Mouse (Mus musculus): ENCODE measurements around the gene Dync2h1. TPM values are rescaled to one million over a fixed set of nuclear protein-coding genes. Genes with fewer than 3 reads are reported as not detected.

Gene Dync2h1
- polyA plus RNA-seq, 1 experiment from 2014 or later = 12.6 TPM

DNA sequence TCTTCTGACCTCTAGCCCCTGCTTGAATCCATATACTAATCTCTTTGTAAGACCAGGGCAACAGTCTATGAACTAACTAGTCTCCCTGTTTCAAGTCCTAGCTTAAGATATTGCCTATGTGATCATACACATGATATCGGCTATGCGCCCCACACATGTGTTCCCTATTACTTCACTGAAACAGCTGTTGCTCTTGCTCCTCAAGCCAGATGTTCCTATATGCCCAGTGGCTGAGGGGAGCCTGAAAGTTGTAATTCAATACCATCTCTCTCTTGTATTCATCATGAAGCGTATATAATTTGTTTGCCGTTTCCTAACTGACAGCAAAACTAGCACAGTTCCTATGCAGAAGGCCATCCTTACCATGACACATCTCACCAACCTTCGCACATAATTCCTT lies 23.6 kb downstream of the Dync2h1 start:
- POLR2A ChIA-PET = no interaction called here
- CTCF ChIA-PET = interaction anchor here (1.2 to 1.4 kb wide), 2 partner anchors 11 to 18 kb away, joined by 3 to 7 read pairs; no protein-coding TSS in a partner anchor
- in situ Hi-C loops (cut with MboI; ENCODE audit: low pct_unique_long_range_greater_than_20kb) = no loop called here
- no peaks in the 10 kb centered on the region for H3K27me3 ChIP-seq
- no peak for TF ChIP-seq CTCF (IDR thresholded peaks at IDR 0.05)
- ATAC-seq (no peak), DNase-seq (ENCODE audit: low read depth, low spot score) (no peak)

DNA sequence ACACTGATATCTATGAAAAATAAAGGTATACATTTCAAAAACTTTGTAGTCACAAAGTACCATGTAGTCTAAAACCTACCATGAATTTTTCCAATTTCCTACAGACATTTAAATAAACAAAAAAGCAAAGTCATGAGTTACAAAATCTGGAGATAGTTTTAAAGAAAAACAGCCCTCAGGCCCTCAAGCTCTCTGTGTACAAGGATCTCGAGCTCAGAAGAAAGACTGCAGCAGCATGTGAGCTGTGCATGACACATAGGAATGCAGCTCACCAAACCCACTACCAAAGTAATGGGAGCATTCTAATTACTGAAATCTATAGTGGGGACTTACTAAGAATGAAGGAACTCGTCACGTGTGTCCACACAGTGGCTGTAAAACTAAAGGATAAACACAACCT lies 24.5 kb downstream of the Dync2h1 start:
- POLR2A ChIA-PET = interaction anchor here (1.0 kb wide), 1 partner anchor 582 kb away, joined by 4 read pairs; no protein-coding TSS in a partner anchor
- in situ Hi-C loops (cut with MboI; ENCODE audit: low pct_unique_long_range_greater_than_20kb) = no loop called here
- CTCF ChIA-PET = no interaction called here
- TF ChIP-seq CTCF (IDR thresholded peaks at IDR 0.05) = no peak
- ATAC-seq (no peak), DNase-seq (ENCODE audit: low read depth, low spot score) (no peak)
- no peaks in the 10 kb centered on the region for H3K27me3 ChIP-seq

DNA sequence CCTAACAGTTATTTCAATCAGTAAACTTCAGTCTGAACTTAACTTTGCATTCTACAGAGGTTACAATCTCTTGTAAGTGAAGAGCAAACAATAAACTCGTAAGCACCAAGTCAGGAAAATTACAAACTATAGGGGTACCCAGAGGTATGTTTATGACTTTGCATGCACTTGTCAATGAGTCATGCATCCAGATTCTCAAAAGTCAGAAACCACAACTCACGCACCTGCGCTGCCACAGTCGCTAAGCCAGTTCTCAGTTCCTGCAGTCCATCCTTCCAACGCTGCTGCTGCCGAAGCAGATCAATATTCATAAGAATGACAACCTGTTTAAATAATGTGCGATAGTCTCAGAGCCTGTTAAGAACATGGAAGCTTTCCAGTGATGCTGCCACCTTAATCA lies 25.6 kb downstream of the Dync2h1 start:
- no peak for TF ChIP-seq CTCF (IDR thresholded peaks at IDR 0.05)
- in situ Hi-C loops (cut with MboI; ENCODE audit: low pct_unique_long_range_greater_than_20kb) = no loop called here
- no peak for DNase-seq (ENCODE audit: low read depth, low spot score)
- no peak for ATAC-seq
- ChIA-PET CTCF (interaction anchor here (1.2 kb wide), 1 partner anchor 17 kb away, joined by 3 read pairs; no protein-coding TSS in a partner anchor), POLR2A (no interaction called here)
- no peaks in the 10 kb centered on the region for H3K27me3 ChIP-seq

DNA sequence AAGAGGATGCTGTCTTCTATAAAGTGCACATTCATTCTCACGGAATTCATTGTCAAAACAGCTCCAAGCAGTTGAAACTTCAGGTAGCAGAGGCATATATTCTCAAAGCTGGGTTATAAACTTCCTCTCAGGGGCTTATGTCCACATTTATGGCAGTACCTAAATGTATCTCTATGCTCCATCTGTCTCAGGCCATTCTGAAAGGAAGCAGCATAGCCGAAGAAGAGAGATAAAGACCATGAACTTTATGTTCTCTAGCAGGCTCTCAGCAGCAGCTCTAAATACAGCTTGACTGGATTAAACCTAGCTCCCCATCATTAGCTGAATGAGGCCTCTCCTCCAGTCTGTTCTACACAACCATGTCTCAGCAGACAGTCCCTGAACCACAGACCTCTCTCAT lies 29.9 kb downstream of the Dync2h1 start:
- no peak for TF ChIP-seq CTCF (IDR thresholded peaks at IDR 0.05)
- no peak for ATAC-seq
- DNase-seq (ENCODE audit: low read depth, low spot score) = no peak
- in situ Hi-C loops (cut with MboI; ENCODE audit: low pct_unique_long_range_greater_than_20kb) = no loop called here
- ChIA-PET CTCF (no interaction called here), POLR2A (no interaction called here)
- no peaks in the 10 kb centered on the region for H3K27me3 ChIP-seq

DNA sequence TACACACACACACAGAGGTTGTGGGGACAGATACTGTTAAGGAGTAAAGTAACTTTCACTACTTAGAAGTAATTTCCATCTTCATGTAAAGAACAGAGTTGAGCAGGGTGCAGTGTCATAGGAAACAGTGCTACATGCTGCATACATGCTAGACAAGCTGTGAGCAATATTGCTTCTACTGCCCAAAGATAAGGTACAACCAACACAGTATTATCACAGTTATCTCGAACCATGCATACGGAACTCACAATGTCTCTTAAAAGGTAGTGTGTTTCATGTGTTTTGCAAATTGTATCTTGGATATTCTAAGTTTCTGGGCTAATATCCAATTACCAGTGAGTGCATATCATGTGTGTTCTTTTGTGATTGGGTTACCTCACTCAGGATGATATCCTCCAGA lies 61.4 kb downstream of the Dync2h1 start:
- ATAC-seq (no peak), DNase-seq (ENCODE audit: low read depth, low spot score) (no peak)
- in situ Hi-C loops (cut with MboI; ENCODE audit: low pct_unique_long_range_greater_than_20kb) = no loop called here
- H3K27me3 ChIP-seq = no peaks in the 10 kb centered on the region
- ChIA-PET POLR2A (no interaction called here), CTCF (no interaction called here)
- TF ChIP-seq CTCF (IDR thresholded peaks at IDR 0.05) = no peak

DNA sequence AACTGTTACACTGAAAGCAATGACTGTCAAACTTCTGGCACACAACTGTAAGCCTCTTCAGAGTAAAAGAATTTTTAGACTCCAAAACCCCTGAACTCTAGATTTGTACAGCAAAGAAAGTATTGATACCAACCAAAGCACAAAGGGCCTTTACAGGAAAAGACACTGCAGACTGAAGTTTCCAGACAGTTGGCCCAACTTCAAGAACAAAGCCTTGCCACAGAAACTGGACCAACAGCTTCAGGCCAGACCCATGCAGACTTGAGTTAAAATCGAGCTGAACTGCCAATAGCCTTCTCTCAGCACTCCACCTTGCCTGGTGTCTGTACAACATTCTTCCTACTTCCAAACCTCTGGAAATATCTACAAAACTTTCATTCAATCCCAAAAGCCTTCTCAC lies 74.1 kb downstream of the Dync2h1 start:
- TF ChIP-seq CTCF (IDR thresholded peaks at IDR 0.05) = no peak
- ChIA-PET CTCF (no interaction called here), POLR2A (no interaction called here)
- ATAC-seq (no peak), DNase-seq (ENCODE audit: low read depth, low spot score) (no peak)
- in situ Hi-C loops (cut with MboI; ENCODE audit: low pct_unique_long_range_greater_than_20kb) = no loop called here
- H3K27me3 ChIP-seq = no peaks in the 10 kb centered on the region

DNA sequence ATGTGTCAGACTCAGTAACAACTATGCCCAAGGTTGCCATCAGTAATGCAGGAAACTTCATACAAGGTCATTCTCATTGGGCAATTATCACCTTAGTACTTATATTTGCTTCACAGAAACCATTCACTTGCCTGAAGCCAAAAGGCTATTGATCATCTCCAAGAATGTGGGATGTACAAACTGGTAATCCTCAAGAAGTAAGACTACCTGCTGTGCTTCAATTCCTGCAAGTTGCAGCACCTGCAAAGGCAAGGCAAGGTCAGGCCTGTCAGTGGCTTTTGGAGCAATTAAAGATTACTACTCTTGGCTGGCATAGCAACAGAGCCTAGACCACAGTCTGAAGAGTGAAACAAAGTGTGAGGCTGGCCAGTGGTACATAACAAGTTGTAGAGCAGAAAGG lies 82.9 kb downstream of the Dync2h1 start:
- ATAC-seq (no peak), DNase-seq (ENCODE audit: low read depth, low spot score) (no peak)
- no peaks in the 10 kb centered on the region for H3K27me3 ChIP-seq
- in situ Hi-C loops (cut with MboI; ENCODE audit: low pct_unique_long_range_greater_than_20kb) = no loop called here
- POLR2A ChIA-PET = no interaction called here
- CTCF ChIA-PET = interaction anchor here (1.3 kb wide), 1 partner anchor 17 kb away, joined by 3 read pairs; no protein-coding TSS in a partner anchor
- TF ChIP-seq CTCF (IDR thresholded peaks at IDR 0.05) = no peak

DNA sequence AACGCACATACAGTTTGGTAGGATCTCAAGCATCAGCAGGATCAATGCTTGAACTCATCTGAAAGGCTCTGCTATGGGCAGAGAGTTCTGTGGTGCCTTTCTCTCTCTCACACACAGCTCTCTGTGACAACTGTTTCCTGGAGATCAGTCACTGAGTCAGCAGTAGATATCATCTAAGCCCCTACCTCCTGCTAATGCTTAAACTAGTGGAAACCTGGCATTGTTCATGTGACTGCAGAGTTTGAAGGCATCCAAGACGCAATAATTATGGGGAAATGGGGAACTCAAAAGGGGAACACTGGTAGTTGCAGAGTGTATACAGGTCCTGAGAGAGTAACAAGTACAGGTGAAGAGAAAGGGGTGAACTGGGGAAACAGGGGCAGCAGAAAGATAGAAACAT lies 109.6 kb downstream of the Dync2h1 start:
- in situ Hi-C loops (cut with MboI; ENCODE audit: low pct_unique_long_range_greater_than_20kb) = no loop called here
- DNase-seq (ENCODE audit: low read depth, low spot score) (no peak), ATAC-seq (no peak)
- no peaks in the 10 kb centered on the region for H3K27me3 ChIP-seq
- no peak for TF ChIP-seq CTCF (IDR thresholded peaks at IDR 0.05)
- CTCF ChIA-PET = no interaction called here
- POLR2A ChIA-PET = no interaction called here

DNA sequence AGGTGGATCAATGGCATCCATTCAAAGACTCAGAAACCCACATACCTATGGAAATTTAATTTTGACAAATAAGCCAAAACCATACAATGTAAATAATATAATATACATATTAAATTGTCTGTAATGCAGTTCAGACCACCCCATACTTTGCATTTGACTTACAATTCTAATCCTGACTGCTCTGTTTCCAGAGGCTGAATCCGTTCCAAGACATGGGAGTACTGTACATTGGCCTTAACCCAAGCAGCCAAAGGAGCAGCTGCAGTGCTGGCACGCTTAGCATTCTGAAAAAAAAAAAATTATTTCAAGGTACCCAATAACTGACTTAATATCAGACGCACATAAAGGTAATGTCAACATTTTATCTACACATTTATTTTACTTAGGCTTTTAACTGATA lies 113.4 kb downstream of the Dync2h1 start:
- in situ Hi-C loops (cut with MboI; ENCODE audit: low pct_unique_long_range_greater_than_20kb) = no loop called here
- TF ChIP-seq CTCF (IDR thresholded peaks at IDR 0.05) = no peak
- no peaks in the 10 kb centered on the region for H3K27me3 ChIP-seq
- POLR2A ChIA-PET = interaction anchor here (0.7 kb wide), 1 partner anchor 431 kb away, joined by 3 read pairs; no protein-coding TSS in a partner anchor
- no peak for ATAC-seq
- CTCF ChIA-PET = no interaction called here
- no peak for DNase-seq (ENCODE audit: low read depth, low spot score)

DNA sequence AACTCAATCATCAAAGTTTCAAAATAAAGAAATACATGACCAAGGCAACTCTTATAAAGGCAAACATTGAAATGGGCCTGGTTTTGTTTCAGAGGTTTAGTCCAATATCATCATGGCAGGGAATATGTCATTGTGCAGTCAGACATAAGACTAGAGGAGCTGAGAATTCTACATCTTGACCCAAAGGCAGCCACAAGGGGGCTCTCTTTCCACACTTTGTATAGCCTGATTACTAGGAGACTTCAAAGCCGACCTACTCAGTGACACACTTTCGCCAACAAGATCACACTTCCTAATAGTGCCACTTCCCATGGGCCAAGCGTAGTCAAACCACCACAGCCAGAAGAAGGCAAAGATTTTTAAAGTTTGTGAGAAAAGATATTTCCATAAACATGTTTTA lies 133.7 kb downstream of the Dync2h1 start:
- in situ Hi-C loops (cut with MboI; ENCODE audit: low pct_unique_long_range_greater_than_20kb) = no loop called here
- CTCF ChIA-PET = interaction anchor here (1.0 to 1.5 kb wide), 2 partner anchors 9 to 54 kb away, joined by 3 to 6 read pairs; no protein-coding TSS in a partner anchor
- H3K27me3 ChIP-seq = no peaks in the 10 kb centered on the region
- POLR2A ChIA-PET = no interaction called here
- peak; percentile 63 for TF ChIP-seq CTCF (IDR thresholded peaks at IDR 0.05)
- ATAC-seq (no peak), DNase-seq (ENCODE audit: low read depth, low spot score) (no peak)

DNA sequence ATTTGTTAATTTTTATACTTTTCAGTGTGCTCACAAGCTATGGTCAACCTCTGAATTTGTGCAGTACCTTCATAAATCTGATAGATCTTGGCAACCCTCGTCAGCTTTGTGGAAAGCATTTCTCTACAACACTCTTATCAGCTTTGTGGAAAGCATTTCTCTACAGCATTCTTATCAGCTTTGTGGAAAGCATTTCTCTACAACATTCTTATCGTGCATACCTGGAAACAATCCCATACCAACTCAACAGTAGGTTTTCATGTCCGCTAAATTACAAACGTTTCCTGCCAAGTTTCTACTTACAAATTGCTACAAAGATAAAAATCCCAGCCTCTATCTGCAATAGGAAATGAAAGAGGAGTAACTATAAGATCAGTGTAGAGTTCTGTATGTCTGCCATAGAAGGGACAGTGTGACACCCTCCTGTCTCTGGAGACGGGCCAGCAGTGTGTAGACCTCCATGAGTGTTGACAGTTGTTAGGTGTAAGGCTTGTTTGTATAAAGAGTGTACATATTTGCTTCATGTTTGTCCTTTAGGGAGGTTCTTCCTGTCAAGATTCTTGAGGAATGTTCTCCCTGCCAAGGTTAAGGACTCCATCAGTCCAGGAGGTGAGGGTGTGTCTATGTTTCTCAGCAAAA lies 141.5 kb downstream of the Dync2h1 start:
- TF ChIP-seq CTCF (IDR thresholded peaks at IDR 0.05) = no peak

DNA sequence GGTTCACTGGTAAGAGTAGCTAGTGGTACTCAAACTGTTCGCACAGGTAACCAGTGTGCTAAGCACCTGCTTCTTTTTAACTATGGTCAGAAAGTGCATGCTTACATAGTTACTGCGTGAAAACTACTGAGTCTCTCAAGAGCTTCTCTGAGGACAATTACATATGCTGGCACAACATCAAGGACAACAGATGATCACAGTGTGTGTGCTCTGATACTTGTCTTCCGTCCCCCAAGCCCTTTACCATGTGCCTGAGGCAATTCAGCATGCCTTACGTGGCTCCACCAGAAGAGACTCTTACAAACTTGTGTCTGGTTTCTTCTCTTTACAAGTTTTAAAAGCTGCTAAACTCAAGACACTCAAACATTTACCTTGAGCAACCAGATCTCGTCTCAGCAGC lies 143.0 kb downstream of the Dync2h1 start:
- DNase-seq (ENCODE audit: low read depth, low spot score) (no peak), ATAC-seq (no peak)
- CTCF ChIA-PET = interaction anchor here (1.1 to 1.9 kb wide), 2 partner anchors 10 to 19 kb away, joined by 3 to 6 read pairs; no protein-coding TSS in a partner anchor
- no peak for TF ChIP-seq CTCF (IDR thresholded peaks at IDR 0.05)
- POLR2A ChIA-PET = no interaction called here
- in situ Hi-C loops (cut with MboI; ENCODE audit: low pct_unique_long_range_greater_than_20kb) = no loop called here
- no peaks in the 10 kb centered on the region for H3K27me3 ChIP-seq

More for the DNA sequence above, 141.5 kb downstream of the Dync2h1 start:
- H3K27me3 ChIP-seq = no peaks in the 10 kb centered on the region
- no peak for DNase-seq (ENCODE audit: low read depth, low spot score)
- in situ Hi-C loops (cut with MboI; ENCODE audit: low pct_unique_long_range_greater_than_20kb) = no loop called here
- ChIA-PET POLR2A (no interaction called here), CTCF (interaction anchor here (1.0 to 1.4 kb wide), 2 partner anchors 10 to 11 kb away, joined by 3 to 5 read pairs; no protein-coding TSS in a partner anchor)
- ATAC-seq = no peak
